Mouse (Mus musculus) fibroblast of lung, adult 2 months (primary cell): ENCODE data around the gene Lmln.
"Not testable (repeated sequence)": the region's sequence is repeated elsewhere in the genome, so short reads cannot be mapped to it uniquely, and the experiment has no call there.

ENCODE experiments used
- DNase-seq: peaks from one replicate; pipeline ENCODE4 v3.0.0-alpha.2; 2011; ENCODE audit warnings: low read depth

Lmln gene

DNA sequence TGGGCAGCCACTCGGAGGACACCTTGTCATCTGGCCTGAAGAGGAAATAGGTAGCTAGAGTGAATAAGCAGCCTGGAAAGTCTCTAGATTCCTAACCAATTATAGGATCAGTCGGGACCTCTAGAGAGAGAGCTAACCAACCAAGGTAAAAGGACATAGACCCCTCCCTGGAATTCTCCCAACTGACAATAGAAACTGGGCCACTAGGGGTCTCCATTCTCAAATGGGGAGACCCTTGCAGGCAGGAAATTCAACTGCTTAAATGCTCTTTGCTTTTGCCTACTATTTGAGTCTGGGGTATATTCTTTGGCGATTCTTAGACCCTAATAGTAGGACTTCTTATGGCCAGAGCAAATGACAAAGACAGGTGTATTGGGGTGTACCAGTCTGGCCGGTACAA lies 72.8 kb downstream of the Lmln start:
- no peak for DNase-seq

DNA sequence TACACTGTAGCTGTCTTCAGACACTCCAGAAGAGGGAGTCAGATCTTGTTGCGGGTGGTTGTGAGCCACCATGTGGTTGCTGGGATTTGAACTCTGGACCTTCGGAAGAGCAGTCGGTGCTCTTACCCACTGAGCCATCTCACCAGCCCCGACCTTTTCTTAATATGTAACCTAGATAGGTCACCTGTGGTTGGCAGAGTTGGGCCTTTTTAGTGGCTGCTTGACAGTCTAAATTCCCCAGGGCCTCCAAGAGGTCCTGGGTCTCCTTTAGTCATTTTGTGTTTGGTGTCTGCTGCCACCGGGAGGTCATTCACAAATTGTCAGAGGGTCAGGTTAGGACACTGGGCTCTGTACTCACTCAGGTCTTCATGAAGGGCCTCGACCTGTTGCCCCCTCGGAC lies 76.7 kb downstream of the Lmln start:
- not testable (repeated sequence) for DNase-seq

DNA sequence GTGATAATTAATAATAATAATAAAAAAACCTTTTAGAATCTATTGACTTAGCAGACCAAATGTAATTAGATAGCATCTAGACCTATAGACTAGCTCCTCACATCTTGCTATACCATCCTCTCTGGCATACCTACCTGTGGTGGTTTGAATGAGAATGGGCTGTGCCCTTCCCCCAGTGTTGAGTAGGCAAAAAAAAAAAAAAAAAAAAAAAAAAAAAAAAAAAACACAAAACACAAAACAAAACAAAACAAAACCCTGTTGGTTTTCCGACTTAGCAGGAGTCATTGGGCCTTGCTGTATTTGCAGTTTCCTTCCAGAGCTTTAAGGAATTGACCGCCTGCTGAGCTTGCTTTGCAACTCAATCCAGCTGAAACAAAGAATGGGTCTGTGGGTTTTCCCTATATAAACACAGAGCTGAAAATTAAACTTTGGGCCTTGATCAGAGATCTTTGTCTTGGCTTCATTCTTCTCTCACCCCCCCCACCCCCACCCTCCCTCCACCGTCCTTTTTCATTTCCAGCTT lies 79.5 kb downstream of the Lmln start:
- DNase-seq: no peak

DNA sequence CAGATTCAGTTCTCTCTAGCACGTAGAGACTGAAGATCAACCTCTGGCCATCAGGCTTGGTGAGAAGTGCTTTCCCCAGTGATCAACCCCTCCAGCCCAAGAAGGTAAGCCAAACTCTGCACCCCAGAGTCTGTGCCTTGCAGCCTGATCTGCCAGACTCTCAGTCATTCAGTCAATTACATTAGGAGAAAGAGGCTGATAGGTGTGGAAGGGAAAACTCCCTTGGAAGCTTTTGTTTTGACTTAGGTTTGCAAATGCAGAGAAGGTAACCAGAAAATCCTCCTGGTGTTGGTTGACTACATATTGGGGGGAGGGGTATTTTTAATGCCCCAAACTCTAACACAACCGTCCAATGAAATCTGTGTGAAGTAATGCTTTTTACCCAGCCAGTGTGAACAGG lies 81.1 kb downstream of the Lmln start:
- no peak for DNase-seq

DNA sequence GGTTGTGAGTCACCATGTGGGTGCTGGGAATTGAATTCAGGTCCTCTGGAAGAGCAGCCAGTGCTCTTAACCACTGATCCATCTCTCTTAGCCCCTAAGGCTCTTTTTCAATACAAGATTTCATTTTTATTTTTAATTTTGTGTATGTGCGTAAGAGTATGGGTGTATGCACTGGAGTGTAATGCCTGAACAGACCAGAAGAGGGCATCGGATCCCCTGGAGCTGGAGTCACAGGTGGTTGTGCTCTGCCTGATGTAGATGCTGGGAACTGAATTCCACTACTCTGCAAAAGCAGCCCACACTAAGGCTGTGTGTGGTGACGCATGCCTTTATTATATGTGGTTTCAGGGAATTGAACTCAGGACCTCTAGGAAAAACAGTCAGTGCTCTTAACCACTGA lies 83.9 kb downstream of the Lmln start:
- no peak for DNase-seq

DNA sequence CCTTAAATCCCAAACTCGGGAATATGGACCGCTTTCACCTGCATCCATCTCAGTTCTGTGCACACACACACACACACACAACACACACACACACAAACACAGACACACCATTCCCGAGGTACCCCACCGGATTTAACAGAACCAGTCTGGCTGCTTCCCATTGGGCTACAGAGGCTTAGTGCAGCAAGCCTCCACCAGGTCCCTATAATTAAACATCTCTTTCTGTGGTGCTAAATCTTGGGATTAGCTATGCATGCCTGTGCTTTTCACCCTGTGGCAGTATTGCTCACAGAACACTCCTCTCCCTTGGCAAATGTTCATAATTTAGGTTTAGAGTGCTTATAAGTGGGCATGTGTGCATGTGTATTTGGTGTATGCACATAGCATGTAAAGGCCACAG lies 85.8 kb downstream of the Lmln start:
- DNase-seq: no peak

DNA sequence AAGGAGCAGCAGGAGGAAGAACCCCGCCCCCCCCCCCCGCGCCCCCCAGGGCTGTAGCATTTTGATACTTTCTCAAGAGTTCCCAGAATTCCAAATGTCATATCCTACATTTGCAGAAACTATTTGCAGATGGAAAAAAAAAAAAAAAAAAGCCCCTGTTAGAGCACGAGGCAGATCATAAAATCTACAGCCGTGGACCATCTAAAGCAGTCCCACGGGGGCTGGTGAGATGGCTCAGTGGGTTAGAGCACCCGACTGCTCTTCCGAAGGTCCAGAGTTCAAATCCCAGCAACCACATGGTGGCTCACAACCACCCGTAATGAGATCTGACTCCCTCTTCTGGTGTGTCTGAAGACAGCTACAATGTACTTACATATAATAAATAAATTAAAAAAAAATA lies 88.6 kb downstream of the Lmln start:
- DNase-seq: not testable (repeated sequence)

DNA sequence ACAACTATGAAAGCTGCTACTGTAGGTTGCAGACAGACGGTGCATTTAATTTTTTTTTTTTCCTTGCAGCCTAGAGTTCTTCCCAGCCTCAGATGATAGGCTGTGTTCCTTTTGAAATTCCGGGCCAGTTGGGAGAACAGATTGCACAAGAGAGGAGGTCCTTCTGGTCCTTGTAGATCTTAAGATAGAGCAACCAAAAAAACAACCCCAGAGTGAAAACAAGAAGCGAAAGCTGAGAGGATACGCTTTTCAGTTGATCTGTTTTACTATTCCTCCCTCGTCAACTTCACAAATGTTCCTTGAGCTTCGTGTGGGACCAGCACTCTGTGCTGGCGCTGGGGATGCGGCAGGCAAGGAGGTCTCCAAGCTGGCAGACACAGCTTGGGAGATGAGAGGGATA lies 89.2 kb downstream of the Lmln start:
- DNase-seq: no peak

DNA sequence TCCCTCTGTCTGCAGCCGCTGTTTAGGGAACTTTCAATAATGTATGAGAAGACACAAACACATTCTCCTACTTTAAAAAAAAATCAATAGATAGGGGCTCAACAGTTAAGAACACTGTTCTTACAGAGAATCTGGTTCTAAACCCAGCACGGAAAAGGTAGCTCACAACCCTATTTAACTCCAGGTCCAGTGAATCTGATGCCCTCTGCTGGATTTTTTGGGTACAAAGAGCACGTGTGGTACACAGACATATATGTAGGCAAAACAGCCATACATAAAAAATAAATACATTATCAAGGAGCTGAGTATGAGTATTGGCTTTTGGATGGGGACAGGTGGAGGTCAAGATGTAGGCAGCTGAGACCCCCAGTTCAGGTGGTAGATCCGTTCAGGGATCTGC lies 92.7 kb downstream of the Lmln start:
- no peak for DNase-seq

DNA sequence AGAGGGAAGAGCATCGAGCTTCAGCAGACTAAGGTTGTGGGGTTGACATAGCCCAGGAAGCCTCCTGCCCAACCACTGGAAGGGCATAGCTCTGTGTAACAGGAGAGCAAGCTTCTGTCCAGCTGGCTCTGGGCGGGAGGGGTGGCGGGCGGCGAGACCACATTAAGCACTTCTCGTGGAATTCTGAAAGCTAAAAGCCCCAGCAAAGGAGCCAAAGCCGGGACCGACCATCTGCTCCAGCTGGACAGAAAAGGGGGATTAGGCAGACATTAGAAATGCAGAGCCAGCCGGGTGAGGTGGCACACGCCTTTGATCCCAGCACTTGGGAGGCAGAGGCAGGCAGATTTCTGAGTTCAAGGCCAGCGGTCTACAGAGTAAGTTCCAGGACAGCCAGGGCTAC lies 95.7 kb downstream of the Lmln start:
- DNase-seq: no peak

DNA sequence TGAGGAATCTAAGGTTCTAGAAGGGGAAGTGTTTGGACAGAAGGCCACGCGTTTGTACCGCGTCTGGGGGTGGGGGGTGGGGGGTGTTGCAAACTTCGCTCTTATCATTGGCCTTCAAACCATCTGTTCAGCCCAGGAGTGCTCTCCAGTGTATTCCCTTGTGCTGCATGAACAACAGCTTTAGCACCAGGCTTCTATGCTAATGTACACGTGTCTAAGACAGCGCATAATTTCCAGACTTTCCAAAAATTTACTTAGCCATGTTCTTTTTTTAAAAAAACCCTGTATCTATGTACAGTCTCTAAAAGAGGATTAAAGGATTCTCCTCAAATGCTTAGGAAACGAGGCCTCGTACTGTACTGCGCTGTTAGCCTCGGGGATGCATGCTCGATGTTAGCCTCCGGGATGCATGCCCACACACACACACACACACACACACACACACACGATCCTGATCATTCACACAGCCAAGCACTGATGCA lies 96.3 kb downstream of the Lmln start:
- DNase-seq: no peak

DNA sequence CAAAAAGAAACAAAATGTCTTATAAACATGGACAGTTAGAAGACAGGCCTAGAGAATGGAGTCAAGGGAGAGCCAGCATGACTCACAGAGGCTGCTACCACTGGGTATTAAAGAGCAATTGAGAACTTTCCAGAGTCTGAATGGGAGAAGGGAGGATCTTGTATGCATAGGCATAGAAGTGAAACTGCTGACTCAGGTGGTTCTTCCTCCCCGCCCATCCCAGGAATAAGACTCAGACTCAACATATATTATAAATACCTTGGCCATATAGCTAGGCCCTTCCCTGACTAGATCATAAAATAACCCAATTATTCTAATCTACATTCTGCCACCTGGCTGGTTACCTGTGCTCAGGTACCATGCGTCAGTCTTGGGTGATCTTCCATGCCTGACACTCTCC lies 97.0 kb downstream of the Lmln start:
- DNase-seq: no peak

DNA sequence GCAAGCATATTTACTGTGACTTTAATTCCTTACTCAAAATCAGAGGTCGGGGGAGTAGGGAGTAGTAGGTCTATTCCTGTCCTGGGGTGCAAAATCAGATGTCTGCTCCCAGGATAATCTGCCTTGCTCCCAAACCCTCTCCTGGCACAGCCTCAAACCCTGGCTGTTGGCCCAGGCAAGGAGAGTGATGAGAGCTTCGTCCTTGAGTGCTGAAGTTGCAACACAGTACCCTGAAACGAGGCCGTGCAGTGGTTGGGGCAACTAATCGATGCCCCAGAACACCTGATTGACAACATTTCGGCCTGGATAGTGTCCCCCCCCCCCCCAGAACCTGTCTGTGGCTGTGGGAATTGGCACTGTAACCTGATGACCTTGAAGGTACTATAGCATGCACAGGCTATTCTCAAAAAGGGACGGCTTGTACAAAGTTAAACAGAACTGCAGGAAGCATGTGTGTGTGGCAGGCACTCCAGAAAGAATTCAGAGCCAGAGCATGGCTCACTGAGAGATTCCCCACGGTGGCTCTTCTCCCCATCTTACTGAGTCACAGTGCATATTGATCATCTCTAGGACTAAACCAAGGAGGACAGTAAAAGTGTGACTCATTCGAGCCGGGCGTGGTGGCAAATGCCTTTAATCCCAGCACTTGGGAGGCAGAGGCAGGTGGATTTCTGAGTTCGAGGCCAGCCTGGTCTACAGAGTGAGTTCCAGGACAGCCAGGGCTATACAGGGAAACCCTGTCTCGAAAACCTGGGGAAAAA lies 101.2 kb downstream of the Lmln start:
- no peak for DNase-seq

DNA sequence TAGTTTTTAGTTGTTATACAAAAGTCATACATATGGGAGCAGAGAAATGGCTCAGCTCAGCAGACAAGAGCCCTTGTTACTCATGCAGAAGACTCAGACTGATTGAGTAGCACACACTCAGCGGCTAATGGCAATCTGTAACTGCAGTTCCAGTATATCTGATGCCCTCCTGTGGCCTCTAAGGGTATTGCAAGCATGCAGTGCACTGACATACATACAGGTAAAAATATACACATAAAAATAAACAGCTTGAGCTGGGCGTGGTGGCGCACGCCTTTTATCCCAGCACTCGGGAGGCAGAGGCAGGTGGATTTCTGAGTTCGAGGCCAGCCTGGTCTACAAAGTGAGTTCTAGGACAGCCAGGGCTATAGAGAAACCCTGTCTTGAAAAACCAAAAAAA lies 104.0 kb downstream of the Lmln start:
- not testable (repeated sequence) for DNase-seq

DNA sequence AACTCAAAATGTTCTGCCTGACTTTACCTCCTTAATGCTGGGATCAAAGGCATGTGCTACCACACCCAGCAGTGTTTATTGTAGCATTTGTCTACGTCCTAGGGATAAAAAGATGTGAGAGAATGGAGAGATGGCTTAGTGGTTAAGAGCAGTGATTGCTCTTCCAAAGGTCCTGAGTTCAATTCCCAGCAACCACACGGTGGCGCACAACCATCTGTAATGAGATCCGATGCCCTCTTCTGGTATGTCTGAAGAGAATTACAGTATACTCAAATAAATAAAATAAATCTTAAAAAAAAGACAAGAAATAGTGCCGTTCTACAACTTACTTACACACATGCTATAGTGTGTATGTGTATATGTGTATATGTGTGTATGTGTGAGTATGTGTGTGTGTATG lies 105.2 kb downstream of the Lmln start:
- no peak for DNase-seq

DNA sequence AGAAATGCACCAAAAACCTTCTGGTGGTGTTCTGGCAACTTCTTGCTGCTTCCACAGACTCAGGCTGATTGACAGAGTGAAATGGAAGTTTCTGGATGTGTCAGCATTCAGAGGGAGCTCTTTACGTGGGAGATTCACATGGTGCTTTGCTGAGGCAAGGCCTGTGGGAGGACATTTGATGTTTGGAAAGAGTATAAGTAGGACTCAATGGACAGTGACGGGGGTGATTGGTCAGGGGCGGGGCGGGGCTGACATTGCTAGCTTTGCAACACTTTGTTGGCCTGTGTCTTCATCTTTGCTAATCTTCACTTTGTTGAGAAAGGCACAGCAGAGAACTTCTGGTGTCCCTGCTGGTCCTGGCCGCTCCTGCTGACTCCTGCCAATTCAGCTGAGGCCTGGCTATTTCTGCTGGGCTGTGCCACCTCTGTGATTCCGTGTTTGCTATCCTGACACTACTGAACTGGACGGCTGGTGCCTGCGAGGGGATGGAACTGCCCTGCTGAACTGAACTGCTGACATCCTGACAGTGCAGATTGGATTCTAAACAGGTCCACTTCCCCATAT lies 107.2 kb downstream of the Lmln start:
- DNase-seq: no peak

DNA sequence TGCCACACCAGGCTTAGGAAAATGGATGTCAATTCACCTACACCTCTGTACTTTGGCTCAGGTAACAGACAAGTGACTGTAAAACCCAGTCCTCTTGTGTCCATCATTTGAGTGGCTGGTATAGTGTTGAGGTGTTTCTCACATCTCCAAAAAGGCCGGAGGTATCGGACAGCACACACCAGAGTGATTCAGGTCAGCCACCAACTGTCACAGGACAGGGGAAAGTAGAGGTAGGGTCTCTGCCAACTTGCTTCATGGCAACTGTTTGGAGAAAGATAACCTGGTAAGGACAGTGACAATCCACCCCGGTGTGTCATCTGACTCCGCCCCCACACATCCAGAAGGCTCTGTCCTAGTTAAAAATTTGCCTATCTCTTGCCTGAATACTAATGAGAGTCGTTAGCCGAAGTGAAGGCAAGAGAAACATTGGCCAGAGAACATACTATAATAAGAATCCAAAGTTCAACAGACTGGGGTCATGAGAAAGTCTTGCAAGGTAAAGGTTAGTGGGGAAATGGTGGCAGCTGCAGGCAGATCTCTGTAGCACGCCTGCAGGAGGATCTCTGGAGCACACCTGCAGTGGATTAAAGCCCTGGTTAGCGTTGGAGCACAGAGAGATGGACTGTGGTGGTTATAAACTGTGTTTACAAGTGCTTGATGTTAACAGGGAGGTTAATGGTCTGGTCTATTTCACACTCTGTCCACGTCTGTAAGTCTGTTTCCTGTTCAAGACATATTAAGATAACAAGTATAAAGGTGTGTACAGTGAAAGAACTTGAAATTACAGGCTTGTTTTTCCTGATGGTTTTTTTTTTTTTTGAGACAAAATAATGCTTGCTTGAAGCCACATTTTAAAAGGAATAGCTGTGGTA lies 108.6 kb downstream of the Lmln start:
- no peak for DNase-seq

DNA sequence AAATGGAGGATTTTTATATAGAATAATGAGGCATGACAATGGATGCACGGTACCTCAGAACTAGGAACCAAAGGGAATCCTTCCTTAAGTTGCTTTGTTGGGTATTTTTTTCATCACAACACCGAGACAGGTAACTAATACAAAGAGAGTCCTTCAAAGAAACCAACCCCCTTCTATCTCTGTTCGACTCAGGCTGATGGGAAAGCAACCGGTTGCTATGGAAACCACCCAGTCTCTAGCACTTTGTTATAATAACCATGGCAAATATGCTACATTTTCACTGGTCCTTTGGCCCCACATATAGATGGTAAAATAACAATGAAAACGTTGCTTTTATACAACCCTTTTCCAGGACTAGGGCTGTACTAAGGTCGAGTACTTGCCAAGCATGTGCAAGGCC lies 109.5 kb downstream of the Lmln start:
- no peak for DNase-seq

DNA sequence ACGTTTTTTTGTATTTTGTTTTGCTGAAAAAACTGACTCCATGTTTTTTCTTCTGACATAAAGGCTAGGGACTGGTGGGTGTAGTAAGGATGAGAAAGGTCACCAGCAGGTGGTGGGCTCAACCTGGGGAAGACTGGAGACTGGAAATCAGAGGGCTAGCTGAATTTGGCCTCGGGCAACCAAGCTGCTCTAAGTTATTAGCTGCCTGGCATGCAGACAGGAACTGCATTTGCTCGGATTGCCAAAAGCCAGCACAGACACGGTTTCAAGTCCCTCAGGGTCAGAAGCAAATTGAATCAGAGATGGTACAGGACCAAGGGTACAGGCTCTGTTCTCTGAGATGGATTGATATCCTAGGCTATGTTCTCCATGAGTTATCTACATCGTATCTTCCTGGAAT lies 110.8 kb downstream of the Lmln start:
- no peak for DNase-seq

DNA sequence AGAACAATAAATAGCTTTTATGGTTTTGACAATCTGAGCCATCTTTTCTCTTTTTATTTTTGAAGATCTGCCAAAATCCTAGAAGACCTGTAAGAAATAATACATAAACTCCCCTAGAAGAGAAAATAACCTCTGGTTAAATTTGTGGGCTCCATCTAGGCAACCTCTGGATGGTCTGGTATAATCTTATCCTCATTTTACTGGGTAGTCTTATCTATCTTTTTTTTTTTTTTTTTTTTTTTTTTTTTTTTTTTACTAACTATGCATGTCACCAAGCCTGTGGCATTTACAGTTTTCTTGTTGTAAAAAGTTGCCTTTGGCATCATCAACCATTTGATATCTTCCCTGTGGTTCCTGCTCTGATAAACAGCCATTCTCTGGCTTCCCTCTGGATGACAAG lies 112.4 kb downstream of the Lmln start:
- DNase-seq: no peak

DNA sequence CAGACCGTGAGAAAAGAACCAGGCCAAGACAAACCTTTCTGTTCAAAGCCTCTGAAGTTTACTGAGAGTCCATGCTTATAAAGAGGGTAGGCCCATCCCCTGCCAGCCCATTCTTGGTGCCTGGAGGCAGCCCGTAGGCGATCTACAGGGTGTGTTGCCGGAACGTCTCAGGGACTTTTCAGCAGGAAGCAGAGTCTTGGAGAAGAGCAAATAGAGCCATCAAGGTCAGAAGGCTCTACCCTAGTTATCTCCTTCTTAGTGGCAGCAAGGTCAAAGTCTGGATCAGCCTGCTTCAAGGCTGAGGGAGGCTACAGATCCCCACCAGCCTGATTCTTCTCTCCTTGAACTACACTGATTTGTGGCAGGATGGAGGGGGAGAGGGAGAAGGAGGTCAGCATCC lies 114.5 kb downstream of the Lmln start:
- not testable (repeated sequence) for DNase-seq
